Mouse (Mus musculus): ENCODE data around the gene Slfn4.
"Not testable (repeated sequence)": the region's sequence is repeated elsewhere in the genome, so short reads cannot be mapped to it uniquely, and the experiment has no call there.

Slfn4 gene

GRCm38 (mm10) chr11:83174948-83175539, at the start of gene Slfn4:
TSS of gene Slfn4 (plus strand) at chr11:83175186.
- DNase-seq: no peak

GRCm38 (mm10) chr11:83125633-83126032, 49.4 kb upstream of the Slfn4 start:
- not testable (repeated sequence) for DNase-seq

GRCm38 (mm10) chr11:83137253-83137652, 37.7 kb upstream of the Slfn4 start:
- DNase-seq: not testable (repeated sequence)

- DNase-seq: not testable (repeated sequence)
Measured at GRCm38 (mm10) chr11:83148939-83149338, 26.0 kb upstream of the Slfn4 start.

GRCm38 (mm10) chr11:83191134-83191893, 16.3 kb downstream of the Slfn4 start, which contains the start of gene Slfn3:
TSS of gene Slfn3 (plus strand) at chr11:83191330.
- peak in 1 of 2 experiments; percentile 4 for DNase-seq

- DNase-seq: no peak
Measured at GRCm38 (mm10) chr11:83192001-83192400, 17.0 kb downstream of the Slfn4 start.

- DNase-seq: no peak
Measured at GRCm38 (mm10) chr11:83205002-83205401, 30.0 kb downstream of the Slfn4 start.

GRCm38 (mm10) chr11:83216119-83216518, 41.1 kb downstream of the Slfn4 start:
- DNase-seq: no peak

- no peak for DNase-seq
Measured at GRCm38 (mm10) chr11:83221328-83221877, 46.4 kb downstream of the Slfn4 start.

GRCm38 (mm10) chr11:83223367-83223766, 48.4 kb downstream of the Slfn4 start:
- no peak for DNase-seq

GRCm38 (mm10) chr11:83223793-83224192, 48.8 kb downstream of the Slfn4 start:
- DNase-seq: not testable (repeated sequence)

GRCm38 (mm10) chr11:83224217-83224616, 49.2 kb downstream of the Slfn4 start:
- no peak for DNase-seq

- DNase-seq: no peak
Measured at GRCm38 (mm10) chr11:83224750-83225149, 49.8 kb downstream of the Slfn4 start.

GRCm38 (mm10) chr11:83225371-83225960, 50.5 kb downstream of the Slfn4 start:
- no peak for DNase-seq

GRCm38 (mm10) chr11:83227926-83228723, 53.1 kb downstream of the Slfn4 start:
- no peak for DNase-seq

GRCm38 (mm10) chr11:83230966-83231365, 56.0 kb downstream of the Slfn4 start:
- no peak for DNase-seq

GRCm38 (mm10) chr11:83233621-83234020, 58.6 kb downstream of the Slfn4 start:
- DNase-seq: not testable (repeated sequence)

GRCm38 (mm10) chr11:83237390-83237789, 62.4 kb downstream of the Slfn4 start:
- DNase-seq: not testable (repeated sequence)

GRCm38 (mm10) chr11:83238389-83238788, 63.4 kb downstream of the Slfn4 start:
- no peak for DNase-seq

- no peak for DNase-seq
Measured at GRCm38 (mm10) chr11:83239811-83240210, 64.8 kb downstream of the Slfn4 start.

All from cerebellum, postnatal 36 days (tissue).